Mouse (Mus musculus): ENCODE measurements around the gene Klhl36. TPM values are rescaled to one million over a fixed set of nuclear protein-coding genes. Genes with fewer than 3 reads are reported as not detected.

The Klhl36 gene
- polyA plus RNA-seq, 1 experiment from 2014 or later: 22.4 TPM

DNA sequence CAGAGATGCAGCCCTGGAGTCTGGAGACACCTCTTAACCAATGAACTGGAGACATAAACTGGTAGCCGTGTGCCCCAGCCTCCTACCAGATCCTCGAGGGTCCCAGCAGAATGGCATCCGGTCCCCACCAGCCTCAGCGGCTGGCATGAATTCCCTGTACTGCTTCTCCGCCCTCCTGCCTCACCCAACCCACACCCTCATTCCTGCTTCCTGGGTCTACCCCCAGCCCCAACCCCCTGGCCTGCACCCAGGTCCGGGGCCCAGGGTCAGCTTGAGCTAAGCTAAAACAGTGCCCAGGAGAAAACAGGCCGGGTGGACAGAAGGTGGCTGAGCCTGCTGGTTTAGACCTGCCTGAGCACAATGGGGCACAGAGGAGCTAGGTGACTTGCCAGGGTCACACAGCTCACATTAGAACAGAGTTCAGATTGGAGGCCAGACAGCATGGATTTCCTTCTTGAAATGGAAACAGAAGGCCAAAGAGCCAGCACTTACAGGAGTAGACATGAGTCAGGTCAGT lies 29.9 kb upstream of the Klhl36 start:
- peaks cover 81% of the 10 kb centered on the region for H3K4me1 ChIP-seq (ENCODE audit: insufficient read depth, low read length)
- no peak overlapping the region for H3K4me3 ChIP-seq (ENCODE audit: low read length)
- H3K9me3 ChIP-seq (ENCODE audit: low read length): no peaks in the 10 kb centered on the region
- H3K4me2 ChIP-seq (replicated peaks; ENCODE audit: low read depth, low read length): peak overlapping the region; percentile 31
- ATAC-seq (ENCODE audit: low FRiP score, low TSS enrichment): peak; percentile 6; the same call in 1 of the 2 replicates
- peak overlapping the region; percentile 87 for H3K27ac ChIP-seq (ENCODE audit: low read length)
- peak overlapping the region; percentile 56 for H3K9ac ChIP-seq (replicated peaks; ENCODE audit: low read length)
- WGBS: 32% methylated on average over 7 of the region's 7 CpGs
- 0 out of 2 replicates have a peak, but pooled peaks cover 4% of the 10 kb centered on the region for H3K36me3 ChIP-seq (ENCODE audit: insufficient read depth, low read length)
- no peaks in the 10 kb centered on the region for H3K27me3 ChIP-seq (ENCODE audit: insufficient read depth, low read length)

DNA sequence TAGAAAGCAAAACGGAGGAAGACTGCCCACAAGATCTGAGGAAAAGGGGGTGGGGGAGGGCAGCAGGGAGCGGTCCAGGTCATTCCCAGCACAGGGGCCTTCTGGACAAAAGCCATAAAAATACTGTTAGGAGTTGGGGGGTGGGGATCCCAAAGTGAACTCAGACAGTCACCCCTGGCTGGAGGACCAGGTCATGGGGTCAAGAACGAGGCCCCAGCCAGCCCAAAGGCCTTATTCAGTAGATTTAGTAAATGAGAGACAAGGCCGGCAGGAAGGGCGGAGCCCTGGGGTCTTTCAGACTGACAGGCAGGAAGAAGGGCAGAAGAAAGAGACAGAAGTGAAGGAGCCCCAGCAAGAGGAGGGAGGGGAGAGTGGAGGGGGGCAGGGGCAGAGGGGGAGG lies 29.1 kb upstream of the Klhl36 start:
- Histone ChIP-seq H3K4me2 (replicated peaks; ENCODE audit: low read depth, low read length) (0 out of 2 replicates have a peak overlapping the region, but pooled peaks have one; percentile 2), H3K4me1 (ENCODE audit: insufficient read depth, low read length) (peaks cover 81% of the 10 kb centered on the region), H3K27ac (ENCODE audit: low read length) (peak overlapping the region; percentile 87), H3K27me3 (ENCODE audit: insufficient read depth, low read length) (no peaks in the 10 kb centered on the region), H3K9ac (replicated peaks; ENCODE audit: low read length) (no peak overlapping the region), H3K36me3 (ENCODE audit: insufficient read depth, low read length) (0 out of 2 replicates have a peak, but pooled peaks cover 4% of the 10 kb centered on the region), H3K4me3 (ENCODE audit: low read length) (no peak overlapping the region), H3K9me3 (ENCODE audit: low read length) (no peaks in the 10 kb centered on the region)
- no peak for ATAC-seq (ENCODE audit: low FRiP score, low TSS enrichment)
- 28% methylated on average over 5 of the region's 5 CpGs for WGBS

DNA sequence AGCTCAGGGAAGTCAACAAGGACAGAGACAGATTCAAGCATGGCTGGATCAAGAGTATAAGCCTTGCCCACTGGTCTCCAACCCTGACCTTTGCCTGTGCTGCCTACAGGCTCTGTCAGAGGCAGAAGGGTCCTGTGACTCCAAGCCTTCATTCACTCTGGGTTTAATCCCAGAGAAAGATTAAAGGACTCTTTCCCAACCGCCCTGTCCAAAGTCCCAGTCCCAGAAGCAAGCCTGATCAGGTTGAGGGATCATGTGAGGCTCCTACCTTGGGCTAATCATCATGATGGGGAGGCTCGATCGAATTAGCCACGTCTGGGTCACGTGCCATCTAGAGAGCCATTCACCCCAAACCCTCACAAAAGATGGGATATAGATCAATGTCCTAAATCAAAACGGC lies 27.4 kb upstream of the Klhl36 start:
- 82% methylated on average over 6 of the region's 6 CpGs for WGBS
- Histone ChIP-seq H3K9me3 (ENCODE audit: low read length) (no peaks in the 10 kb centered on the region), H3K9ac (replicated peaks; ENCODE audit: low read length) (no peak overlapping the region), H3K27me3 (ENCODE audit: insufficient read depth, low read length) (no peaks in the 10 kb centered on the region), H3K4me1 (ENCODE audit: insufficient read depth, low read length) (peaks cover 80% of the 10 kb centered on the region), H3K4me2 (replicated peaks; ENCODE audit: low read depth, low read length) (no peak overlapping the region), H3K36me3 (ENCODE audit: insufficient read depth, low read length) (0 out of 2 replicates have a peak, but pooled peaks cover 4% of the 10 kb centered on the region), H3K4me3 (ENCODE audit: low read length) (no peak overlapping the region), H3K27ac (ENCODE audit: low read length) (no peak overlapping the region)
- ATAC-seq (ENCODE audit: low FRiP score, low TSS enrichment): no peak

- 0 out of 2 replicates have a peak, but pooled peaks cover 4% of the 10 kb centered on the region for H3K36me3 ChIP-seq (ENCODE audit: insufficient read depth, low read length)
- no peak overlapping the region for H3K4me3 ChIP-seq (ENCODE audit: low read length)
- H3K9ac ChIP-seq (replicated peaks; ENCODE audit: low read length): no peak overlapping the region
- 89% methylated on average over 5 of the region's 5 CpGs for WGBS
- no peak overlapping the region for H3K4me2 ChIP-seq (replicated peaks; ENCODE audit: low read depth, low read length)
- no peaks in the 10 kb centered on the region for H3K9me3 ChIP-seq (ENCODE audit: low read length)
- ATAC-seq (ENCODE audit: low FRiP score, low TSS enrichment): no peak
- peaks cover 77% of the 10 kb centered on the region for H3K4me1 ChIP-seq (ENCODE audit: insufficient read depth, low read length)
- no peak overlapping the region for H3K27ac ChIP-seq (ENCODE audit: low read length)
- H3K27me3 ChIP-seq (ENCODE audit: insufficient read depth, low read length): no peaks in the 10 kb centered on the region
These were observed 26.8 kb upstream of the Klhl36 start for GRCm38 (mm10) chr8:119835270-119835669.

GRCm38 (mm10) chr8:119836831-119837230 lies 25.2 kb upstream of the Klhl36 start:
- Histone ChIP-seq H3K4me1 (ENCODE audit: insufficient read depth, low read length) (peaks cover 69% of the 10 kb centered on the region), H3K9me3 (ENCODE audit: low read length) (no peaks in the 10 kb centered on the region), H3K4me3 (ENCODE audit: low read length) (no peak overlapping the region), H3K36me3 (ENCODE audit: insufficient read depth, low read length) (0 out of 2 replicates have a peak, but pooled peaks cover 4% of the 10 kb centered on the region), H3K9ac (replicated peaks; ENCODE audit: low read length) (0 out of 2 replicates have a peak overlapping the region, but pooled peaks have one; percentile 42), H3K27ac (ENCODE audit: low read length) (no peak overlapping the region), H3K4me2 (replicated peaks; ENCODE audit: low read depth, low read length) (no peak overlapping the region), H3K27me3 (ENCODE audit: insufficient read depth, low read length) (no peaks in the 10 kb centered on the region)
- ATAC-seq (ENCODE audit: low FRiP score, low TSS enrichment): no peak
- WGBS: 80% methylated on average over 4 of the region's 4 CpGs

DNA sequence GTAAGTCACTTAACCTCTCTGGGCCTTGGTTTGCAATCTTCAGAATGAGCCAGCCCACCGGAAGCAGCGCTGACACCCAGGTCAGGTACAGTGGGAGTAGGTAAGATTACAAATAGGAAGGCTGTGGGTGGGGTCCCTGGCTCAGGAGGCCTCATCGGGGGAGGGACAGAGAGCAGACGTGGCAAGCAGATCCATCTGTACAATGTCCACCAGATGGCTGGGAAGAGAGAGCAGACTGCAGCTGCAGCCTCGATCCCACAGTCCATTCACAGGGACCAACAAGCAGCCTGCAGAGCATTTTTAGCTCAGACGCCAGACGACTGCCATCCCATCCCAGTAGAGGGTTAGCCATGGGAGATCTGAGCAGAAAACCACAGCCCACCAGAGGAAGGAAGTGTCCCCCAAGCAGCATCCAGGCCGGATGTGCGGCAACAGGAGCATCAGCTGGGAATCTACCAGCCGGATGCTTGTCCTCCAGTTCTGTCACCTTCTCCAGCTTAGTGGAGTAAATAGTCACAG lies 24.5 kb upstream of the Klhl36 start:
- H3K4me1 ChIP-seq (ENCODE audit: insufficient read depth, low read length): peaks cover 61% of the 10 kb centered on the region
- H3K9ac ChIP-seq (replicated peaks; ENCODE audit: low read length): peak overlapping the region; percentile 42
- peak overlapping the region; percentile 78 for H3K4me3 ChIP-seq (ENCODE audit: low read length)
- H3K27me3 ChIP-seq (ENCODE audit: insufficient read depth, low read length): no peaks in the 10 kb centered on the region
- peak overlapping the region; percentile 76 for H3K27ac ChIP-seq (ENCODE audit: low read length)
- H3K4me2 ChIP-seq (replicated peaks; ENCODE audit: low read depth, low read length): peak overlapping the region; percentile 97
- no peaks in the 10 kb centered on the region for H3K9me3 ChIP-seq (ENCODE audit: low read length)
- H3K36me3 ChIP-seq (ENCODE audit: insufficient read depth, low read length): 0 out of 2 replicates have a peak, but pooled peaks cover 4% of the 10 kb centered on the region
- ATAC-seq (ENCODE audit: low FRiP score, low TSS enrichment): no peak
- 33% methylated on average over 10 of the region's 10 CpGs for WGBS

- Histone ChIP-seq H3K4me2 (replicated peaks; ENCODE audit: low read depth, low read length) (peak overlapping the region; percentile 97), H3K27ac (ENCODE audit: low read length) (peak overlapping the region; percentile 76), H3K36me3 (ENCODE audit: insufficient read depth, low read length) (0 out of 2 replicates have a peak, but pooled peaks cover 4% of the 10 kb centered on the region), H3K27me3 (ENCODE audit: insufficient read depth, low read length) (no peaks in the 10 kb centered on the region), H3K4me1 (ENCODE audit: insufficient read depth, low read length) (peaks cover 54% of the 10 kb centered on the region), H3K4me3 (ENCODE audit: low read length) (peak overlapping the region; percentile 78), H3K9ac (replicated peaks; ENCODE audit: low read length) (peak overlapping the region; percentile 87), H3K9me3 (ENCODE audit: low read length) (no peaks in the 10 kb centered on the region)
- ATAC-seq (ENCODE audit: low FRiP score, low TSS enrichment): no peak
- WGBS: 49% methylated on average over 19 of the region's 19 CpGs
These were observed 23.7 kb upstream of the Klhl36 start for GRCm38 (mm10) chr8:119838100-119838982.

GRCm38 (mm10) chr8:119838983-119839340 lies 23.1 kb upstream of the Klhl36 start:
- no peaks in the 10 kb centered on the region for H3K27me3 ChIP-seq (ENCODE audit: insufficient read depth, low read length)
- peak overlapping the region; percentile 76 for H3K27ac ChIP-seq (ENCODE audit: low read length)
- 0 out of 2 replicates have a peak, but pooled peaks cover 4% of the 10 kb centered on the region for H3K36me3 ChIP-seq (ENCODE audit: insufficient read depth, low read length)
- H3K4me1 ChIP-seq (ENCODE audit: insufficient read depth, low read length): peaks cover 48% of the 10 kb centered on the region
- ATAC-seq (ENCODE audit: low FRiP score, low TSS enrichment): no peak
- 62% methylated on average over 4 of the region's 4 CpGs for WGBS
- peak overlapping the region; percentile 97 for H3K4me2 ChIP-seq (replicated peaks; ENCODE audit: low read depth, low read length)
- peak overlapping the region; percentile 87 for H3K9ac ChIP-seq (replicated peaks; ENCODE audit: low read length)
- H3K9me3 ChIP-seq (ENCODE audit: low read length): no peaks in the 10 kb centered on the region
- peak overlapping the region; percentile 78 for H3K4me3 ChIP-seq (ENCODE audit: low read length)

GRCm38 (mm10) chr8:119839419-119840021 lies 22.5 kb upstream of the Klhl36 start:
- peak; percentile 22 for ATAC-seq (ENCODE audit: low FRiP score, low TSS enrichment)
- WGBS: 11% methylated on average over 14 of the region's 14 CpGs
- Histone ChIP-seq H3K27me3 (ENCODE audit: insufficient read depth, low read length) (no peaks in the 10 kb centered on the region), H3K4me2 (replicated peaks; ENCODE audit: low read depth, low read length) (peak overlapping the region; percentile 97), H3K4me1 (ENCODE audit: insufficient read depth, low read length) (peaks cover 46% of the 10 kb centered on the region), H3K9ac (replicated peaks; ENCODE audit: low read length) (peak overlapping the region; percentile 87), H3K36me3 (ENCODE audit: insufficient read depth, low read length) (0 out of 2 replicates have a peak, but pooled peaks cover 4% of the 10 kb centered on the region), H3K4me3 (ENCODE audit: low read length) (peak overlapping the region; percentile 78), H3K9me3 (ENCODE audit: low read length) (no peaks in the 10 kb centered on the region), H3K27ac (ENCODE audit: low read length) (peak overlapping the region; percentile 76)
